Mouse (Mus musculus) cerebellum, adult 2 months (tissue): ENCODE data around the gene Add3.

Experiments
- CTCF ChIP-seq: fragments of 200-500 bp; IDR thresholded peaks from 2 replicates; pipeline ENCODE4 v1.5.1; 2011; ENCODE audit warnings: low read depth, mild to moderate bottlenecking, control low read depth, low read length, moderate library complexity, borderline replicate concordance; ENCODE audit not compliant: insufficient read depth
- POLR2A ChIP-seq: fragments of 200-500 bp; IDR thresholded peaks from 2 replicates; pipeline ENCODE4 v1.6.1; 2011; ENCODE audit warnings: low read length, control low read depth, borderline replicate concordance; ENCODE audit not compliant: insufficient read depth

DNA sequence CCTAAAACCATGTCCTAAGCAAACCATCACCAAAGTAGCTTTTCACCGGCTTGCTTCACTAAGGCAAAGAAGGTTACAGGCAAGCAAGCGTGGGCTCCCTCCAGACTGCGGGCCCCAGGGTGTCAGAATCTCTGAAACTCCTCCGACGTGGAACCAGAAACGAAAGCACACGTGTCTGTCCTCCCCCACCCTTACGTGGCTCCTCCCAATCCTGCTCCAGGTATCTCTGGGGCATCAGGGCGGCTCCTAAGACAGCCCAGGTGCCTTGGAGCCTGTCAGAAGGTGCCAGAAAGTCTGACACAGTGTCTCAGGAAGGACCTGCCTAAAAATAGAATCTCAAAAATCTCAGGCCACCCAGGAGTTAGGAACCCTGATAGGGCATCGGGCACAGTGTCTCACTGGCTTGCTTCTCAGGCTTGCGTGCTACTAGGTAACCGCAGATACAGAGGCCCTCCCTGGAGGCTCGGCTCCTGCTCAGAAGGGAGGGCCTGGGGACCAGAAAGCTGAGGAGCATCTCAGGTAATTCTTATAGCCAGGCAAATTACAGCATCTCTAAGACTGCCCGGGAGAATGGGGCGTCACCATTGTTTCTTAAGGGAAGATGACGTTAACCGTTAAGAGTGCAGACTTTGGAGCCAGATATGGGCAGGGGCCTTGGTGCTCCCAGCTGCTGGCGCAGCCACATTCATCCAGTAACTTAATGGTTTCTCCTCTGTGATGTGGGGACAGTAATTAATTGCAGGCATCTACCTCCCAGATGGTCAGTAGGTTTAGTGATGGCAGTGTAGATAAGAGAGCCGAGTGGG lies 136.9 kb downstream of the Add3 start:
- TF ChIP-seq POLR2A (no peak), CTCF (no peak)
